Mouse (Mus musculus) hindbrain, postnatal 0 days (tissue): ENCODE results near the gene Fam169b. TPM values are rescaled to one million over a fixed set of nuclear protein-coding genes. Genes with fewer than 3 reads are reported as not detected.

Experiments
- ATAC-seq: fragments of 200-750 bp; cut with Nextera tagmentation; 2 replicates; pipeline ENCODE4 v1.8.0; 2017; ENCODE audit warnings: mild to moderate bottlenecking, moderate TSS enrichment, moderate library complexity
- DNase-seq: peaks from one replicate; pipeline ENCODE4 v3.0.0-alpha.2; 2015; ENCODE audit warnings: low spot score
- H3K27ac ChIP-seq: fragments of 300-500 bp; sonication (generic); 2 replicates; pipeline ENCODE4 v1.5.1; 2014; ENCODE audit warnings: mild to moderate bottlenecking
- H3K27me3 ChIP-seq: fragments of 300-500 bp; sonication (generic); 2 replicates; pipeline ENCODE4 v1.6.1; 2014; ENCODE audit warnings: low read length, mixed read lengths; ENCODE audit not compliant: insufficient read depth
- H3K36me3 ChIP-seq: fragments of 300-500 bp; sonication (generic); 2 replicates; pipeline ENCODE4 v1.6.1; 2014; ENCODE audit warnings: low read length, mixed read lengths; ENCODE audit not compliant: insufficient read depth
- H3K4me1 ChIP-seq: fragments of 300-500 bp; sonication (generic); 2 replicates; pipeline ENCODE4 v1.6.1; 2014; ENCODE audit warnings: antibody characterized with exemption, low read length, mixed read lengths; ENCODE audit not compliant: insufficient read depth
- H3K4me2 ChIP-seq: fragments of 300-500 bp; sonication (generic); 2 replicates; pipeline ENCODE4 v1.6.1; 2014; ENCODE audit warnings: low read depth, mild to moderate bottlenecking, low read length, moderate library complexity, mixed read lengths
- H3K4me3 ChIP-seq: fragments of 300-500 bp; sonication (generic); 2 replicates; pipeline ENCODE4 v1.5.1; 2014; ENCODE audit warnings: low read length
- H3K9ac ChIP-seq: fragments of 300-500 bp; sonication (generic); replicated peaks from 2 replicates; pipeline ENCODE4 v1.6.1; 2014; ENCODE audit warnings: mild to moderate bottlenecking, low read length, moderate library complexity, mixed read lengths
- H3K9me3 ChIP-seq: fragments of 300-500 bp; sonication (generic); 2 replicates; pipeline ENCODE4 v1.6.1; 2016; ENCODE audit warnings: low read length, mixed read lengths
- CTCF ChIP-seq: IDR thresholded peaks from 2 replicates; pipeline ENCODE4 v1.5.1; 2016; ENCODE audit warnings: antibody characterized with exemption, control low read depth, low read depth
- WGBS: fragments of 180-500 bp; shearing (Covaris S2); extraction: QIAGEN DNeasy Blood & Tissue Kit; methylation state at CpG from one replicate; pipeline ENCODE4 v1.1.7; 2014; 5-methylcytosine and 5-hydroxymethylcytosine counted together
- polyA plus RNA-seq: library from polyadenylated mRNA; unstranded; fragments of >200 nt; fragmentation: Nextera tagmentation; extraction: Ambion mirVana; gene quantifications from 2 replicates; pipeline ENCODE4 v1.2.1, GENCODE M21; 2015
- total RNA-seq: library from RNA; depleted of rRNA; stranded (reverse); fragments of >200 nt; gene quantifications from 2 replicates; pipeline ENCODE4 v1.2.3, GENCODE M21; 2014

Fam169b gene
- total and polyA plus RNA-seq, 2 experiments from 2014 or later, result 0.15 to 0.21 TPM

GRCm38 (mm10) chr7:68305781-68306575, 32.3 kb downstream of the Fam169b start:
- 49% methylated on average over 11 of the region's 11 CpGs for WGBS
- ATAC-seq (no peak), DNase-seq (no peak)
- no peaks in the 10 kb centered on the region for H3K27me3 ChIP-seq
- H3K36me3 ChIP-seq, result no peaks in the 10 kb centered on the region
- H3K4me2 ChIP-seq, result no peak overlapping the region
- H3K4me3 ChIP-seq, result no peak overlapping the region
- H3K27ac ChIP-seq, result no peak overlapping the region
- H3K9me3 ChIP-seq, result no peaks in the 10 kb centered on the region
- no peaks in the 10 kb centered on the region for H3K4me1 ChIP-seq
- no peak overlapping the region for H3K9ac ChIP-seq
- no peak for TF ChIP-seq CTCF

DNA sequence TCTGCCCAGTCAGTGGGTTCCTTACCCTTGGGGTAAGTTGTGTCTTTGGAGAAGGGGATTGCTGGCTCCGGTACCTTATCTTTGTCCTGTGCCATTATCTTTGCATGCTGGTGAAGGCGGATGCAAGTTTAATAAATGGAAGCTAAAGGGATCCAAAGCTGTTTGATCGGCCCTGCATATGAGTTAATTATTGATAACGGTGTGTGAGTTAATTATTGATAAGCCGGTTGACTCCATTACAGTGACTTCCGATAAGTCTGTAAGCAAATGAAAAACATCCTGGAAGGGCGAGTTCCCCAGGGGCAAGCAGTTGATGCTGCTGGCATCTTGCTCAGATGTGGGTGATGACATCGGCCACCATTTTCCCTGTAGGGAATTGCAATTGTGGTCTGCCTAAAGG, 33.1 kb downstream of the Fam169b start:
- DNase-seq (no peak), ATAC-seq (no peak)
- H3K36me3 ChIP-seq, result no peaks in the 10 kb centered on the region
- no peaks in the 10 kb centered on the region for H3K4me1 ChIP-seq
- H3K27ac ChIP-seq, result no peak overlapping the region
- no peaks in the 10 kb centered on the region for H3K27me3 ChIP-seq
- H3K9me3 ChIP-seq, result no peaks in the 10 kb centered on the region
- 92% methylated on average over 8 of the region's 8 CpGs for WGBS
- no peak overlapping the region for H3K9ac ChIP-seq
- no peak for TF ChIP-seq CTCF
- H3K4me2 ChIP-seq, result no peak overlapping the region
- no peak overlapping the region for H3K4me3 ChIP-seq

GRCm38 (mm10) chr7:68311469-68311868, 37.8 kb downstream of the Fam169b start:
- no peak overlapping the region for H3K27ac ChIP-seq
- no peaks in the 10 kb centered on the region for H3K27me3 ChIP-seq
- no peak overlapping the region for H3K4me3 ChIP-seq
- no peaks in the 10 kb centered on the region for H3K9me3 ChIP-seq
- H3K9ac ChIP-seq, result no peak overlapping the region
- ATAC-seq, result no peak
- no peaks in the 10 kb centered on the region for H3K36me3 ChIP-seq
- WGBS, result 73% methylated on average over 6 of the region's 6 CpGs
- TF ChIP-seq CTCF, result no peak
- no peak overlapping the region for H3K4me2 ChIP-seq
- no peaks in the 10 kb centered on the region for H3K4me1 ChIP-seq
- DNase-seq, result no peak

GRCm38 (mm10) chr7:68312395-68312794, 38.8 kb downstream of the Fam169b start:
- no peaks in the 10 kb centered on the region for H3K4me1 ChIP-seq
- no peak overlapping the region for H3K4me3 ChIP-seq
- TF ChIP-seq CTCF, result no peak
- no peak overlapping the region for H3K27ac ChIP-seq
- no peak for ATAC-seq
- no peak overlapping the region for H3K9ac ChIP-seq
- H3K9me3 ChIP-seq, result no peaks in the 10 kb centered on the region
- no peaks in the 10 kb centered on the region for H3K36me3 ChIP-seq
- 78% methylated on average over 5 of the region's 5 CpGs for WGBS
- H3K27me3 ChIP-seq, result no peaks in the 10 kb centered on the region
- H3K4me2 ChIP-seq, result no peak overlapping the region
- no peak for DNase-seq

DNA sequence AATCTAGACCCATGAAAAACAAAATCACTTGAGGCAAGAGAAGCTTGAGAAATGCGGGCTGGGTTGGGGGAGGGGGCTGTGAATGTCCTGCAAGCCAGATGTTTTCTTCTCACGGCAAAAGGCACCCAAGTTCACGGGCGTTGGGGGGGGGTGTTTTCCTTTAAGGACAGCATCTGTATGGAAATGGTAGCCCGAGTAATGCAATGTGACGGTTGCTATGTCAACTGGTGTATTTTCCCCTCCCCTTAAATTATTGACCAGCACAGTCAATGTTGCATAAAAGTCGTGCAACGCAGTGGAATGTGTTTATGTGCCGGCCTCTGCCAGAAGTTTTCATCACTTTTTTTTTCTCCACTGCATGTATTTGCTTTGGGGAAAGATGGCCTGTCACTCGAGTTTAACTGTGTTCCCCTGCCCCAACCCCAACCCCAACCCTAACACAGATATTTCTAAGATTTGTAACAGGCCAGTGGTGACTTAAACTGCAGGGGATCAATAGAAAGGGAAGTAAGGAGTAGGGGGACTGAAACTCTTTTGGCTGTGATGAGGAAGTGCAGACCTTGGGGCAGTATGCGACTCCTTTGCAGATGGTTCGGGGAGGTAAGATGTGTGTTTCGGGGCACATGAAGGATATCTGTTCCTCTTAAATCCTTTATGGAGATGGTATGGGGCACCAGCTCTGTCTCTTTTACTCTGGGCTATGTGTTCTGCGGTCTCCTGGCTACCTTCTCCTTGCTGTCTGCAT, 39.6 kb downstream of the Fam169b start:
- H3K9me3 ChIP-seq, result no peaks in the 10 kb centered on the region
- ATAC-seq, result no peak
- WGBS, result 71% methylated on average over 14 of the region's 14 CpGs

DNA sequence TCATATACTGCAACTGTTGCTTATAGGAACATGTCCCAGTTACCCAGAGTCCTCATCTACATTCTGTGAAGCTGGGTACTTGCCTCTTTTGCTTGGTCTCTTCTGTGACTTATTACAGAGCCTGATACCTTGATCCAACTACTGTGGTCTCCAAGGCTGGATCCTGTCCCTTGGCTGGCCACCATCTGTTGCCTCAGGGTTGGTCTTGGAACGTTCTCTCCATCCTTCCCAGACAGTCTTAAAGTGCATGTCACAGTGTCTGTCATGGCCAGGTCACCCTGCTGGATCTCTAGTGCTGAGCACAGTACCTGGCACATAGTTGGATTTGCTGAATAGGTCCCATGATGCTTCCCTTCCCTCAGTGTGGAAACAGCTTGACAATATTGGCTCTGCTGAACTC, 40.6 kb downstream of the Fam169b start:
- no peaks in the 10 kb centered on the region for H3K9me3 ChIP-seq
- ATAC-seq (no peak), DNase-seq (no peak)
- no peak overlapping the region for H3K9ac ChIP-seq
- H3K4me3 ChIP-seq, result no peak overlapping the region
- no peaks in the 10 kb centered on the region for H3K4me1 ChIP-seq
- WGBS, result 64% methylated on average over 1 of the region's 1 CpGs
- no peak overlapping the region for H3K27ac ChIP-seq
- H3K36me3 ChIP-seq, result no peaks in the 10 kb centered on the region
- H3K27me3 ChIP-seq, result no peaks in the 10 kb centered on the region
- H3K4me2 ChIP-seq, result no peak overlapping the region
- no peak for TF ChIP-seq CTCF

More for the DNA sequence above, 39.6 kb downstream of the Fam169b start:
- Histone ChIP-seq H3K36me3 (no peaks in the 10 kb centered on the region), H3K4me2 (no peak overlapping the region), H3K4me3 (no peak overlapping the region), H3K27ac (no peak overlapping the region), H3K9ac (no peak overlapping the region), H3K4me1 (no peaks in the 10 kb centered on the region), H3K27me3 (no peaks in the 10 kb centered on the region)
- no peak for DNase-seq
- TF ChIP-seq CTCF, result no peak

DNA sequence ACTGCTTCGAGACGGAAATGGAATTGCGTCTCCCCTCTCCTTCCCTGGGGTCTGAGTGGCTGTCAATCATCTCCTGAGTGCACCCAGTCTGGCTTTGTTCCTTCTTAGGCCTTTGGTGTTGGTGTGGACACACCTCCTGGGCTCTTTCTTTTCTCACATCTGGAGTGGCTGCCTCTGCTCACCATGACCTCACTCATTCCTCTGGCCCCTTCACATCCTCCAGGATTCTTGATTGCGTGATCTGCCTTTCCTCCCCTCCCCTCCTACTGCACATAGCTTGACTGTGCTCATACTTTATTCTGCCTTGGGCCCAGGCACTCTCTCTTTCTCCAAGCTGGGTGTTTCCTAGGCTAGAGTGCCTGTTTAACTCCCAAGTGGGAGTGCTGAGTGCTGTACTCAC, 41.4 kb downstream of the Fam169b start:
- no peaks in the 10 kb centered on the region for H3K27me3 ChIP-seq
- H3K27ac ChIP-seq, result no peak overlapping the region
- no peaks in the 10 kb centered on the region for H3K9me3 ChIP-seq
- no peak overlapping the region for H3K9ac ChIP-seq
- ATAC-seq (no peak), DNase-seq (no peak)
- WGBS, result 69% methylated on average over 4 of the region's 4 CpGs
- H3K4me1 ChIP-seq, result no peaks in the 10 kb centered on the region
- no peak overlapping the region for H3K4me3 ChIP-seq
- no peak overlapping the region for H3K4me2 ChIP-seq
- TF ChIP-seq CTCF, result no peak
- H3K36me3 ChIP-seq, result no peaks in the 10 kb centered on the region
